Mouse (Mus musculus) 416B (cell line): ENCODE measurements around the gene Mageb1.
"Not testable (repeated sequence)": the region's sequence is repeated elsewhere in the genome, so short reads cannot be mapped to it uniquely, and the experiment has no call there.

Experiments
- DNase-seq: peaks from one replicate; pipeline ENCODE4 v3.0.0; 2011; ENCODE audit warnings: low read depth

The Mageb1 gene

GRCm38 (mm10) chrX:92016233-92016632, at the start of gene Mageb1:
Gene Mageb1 (minus strand): TSS chrX:92016333.
- DNase-seq, result not testable (repeated sequence)
